Mouse (Mus musculus): ENCODE results near the gene 4930518I15Rik.

DNA sequence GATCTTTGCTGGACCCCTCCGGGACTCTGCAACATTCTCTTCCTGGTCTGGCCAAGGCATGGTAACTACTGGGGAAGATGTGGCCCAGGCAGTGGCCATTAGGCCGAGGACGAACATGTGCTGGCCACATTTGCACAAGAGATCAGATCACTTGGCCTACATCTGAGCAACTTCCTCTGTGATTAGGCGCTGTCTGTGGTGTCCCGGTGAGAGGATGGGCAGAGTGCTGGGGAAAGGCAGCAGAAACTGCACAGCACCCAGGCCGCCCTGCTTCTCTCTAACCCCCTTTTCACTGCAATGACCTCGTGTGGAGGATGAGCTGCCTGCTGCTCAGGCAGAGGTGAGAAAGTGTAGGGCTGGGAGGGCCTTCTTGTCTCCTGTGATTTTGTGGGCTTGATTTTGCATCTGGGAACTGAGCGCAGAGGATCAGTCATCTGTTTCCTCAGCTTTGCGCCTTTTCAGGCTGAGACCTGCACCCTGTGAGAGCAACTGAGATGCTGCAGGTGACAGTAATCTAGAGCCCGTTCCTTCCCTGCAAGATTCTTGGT is 28.4 kb upstream of the 4930518I15Rik start:
- TF ChIP-seq CTCF (IDR thresholded peaks at IDR 0.05; ENCODE audit: extremely low read depth, insufficient read depth, low read length) = no peak
- no peak for TF ChIP-seq POLR2A (IDR thresholded peaks at IDR 0.05; ENCODE audit: extremely low read depth, insufficient read depth, low read length)

Data from cortical plate, adult 2 months (tissue).